Mouse (Mus musculus): ENCODE data around the gene Lypd6. TPM values are rescaled to one million over a fixed set of nuclear protein-coding genes. Genes with fewer than 3 reads are reported as not detected.

Gene Lypd6
- 10 to 100 TPM; 20.1 to 20.2 TPM for total RNA-seq (2021)

GRCm38 (mm10) chr2:50066246-50066967 is at the start of gene Lypd6:
TSS of gene Lypd6 (plus strand) at chr2:50066429.
- DNase-seq (ENCODE audit: extremely low spot score in 1 of 2, low spot score in 1 of 2): peak; percentile 31 to 35

- DNase-seq (ENCODE audit: extremely low spot score in 1 of 2, low spot score in 1 of 2): no peak
Observed at GRCm38 (mm10) chr2:50019477-50019876, 46.8 kb upstream of the Lypd6 start.

- DNase-seq (ENCODE audit: extremely low spot score in 1 of 2, low spot score in 1 of 2): no peak
Observed at GRCm38 (mm10) chr2:50025549-50025948, 40.7 kb upstream of the Lypd6 start.

GRCm38 (mm10) chr2:50028930-50029329 is 37.3 kb upstream of the Lypd6 start:
- DNase-seq (ENCODE audit: extremely low spot score in 1 of 2, low spot score in 1 of 2): no peak

- DNase-seq (ENCODE audit: extremely low spot score in 1 of 2, low spot score in 1 of 2): no peak
Observed at GRCm38 (mm10) chr2:50044170-50044870, 21.9 kb upstream of the Lypd6 start.

DNA sequence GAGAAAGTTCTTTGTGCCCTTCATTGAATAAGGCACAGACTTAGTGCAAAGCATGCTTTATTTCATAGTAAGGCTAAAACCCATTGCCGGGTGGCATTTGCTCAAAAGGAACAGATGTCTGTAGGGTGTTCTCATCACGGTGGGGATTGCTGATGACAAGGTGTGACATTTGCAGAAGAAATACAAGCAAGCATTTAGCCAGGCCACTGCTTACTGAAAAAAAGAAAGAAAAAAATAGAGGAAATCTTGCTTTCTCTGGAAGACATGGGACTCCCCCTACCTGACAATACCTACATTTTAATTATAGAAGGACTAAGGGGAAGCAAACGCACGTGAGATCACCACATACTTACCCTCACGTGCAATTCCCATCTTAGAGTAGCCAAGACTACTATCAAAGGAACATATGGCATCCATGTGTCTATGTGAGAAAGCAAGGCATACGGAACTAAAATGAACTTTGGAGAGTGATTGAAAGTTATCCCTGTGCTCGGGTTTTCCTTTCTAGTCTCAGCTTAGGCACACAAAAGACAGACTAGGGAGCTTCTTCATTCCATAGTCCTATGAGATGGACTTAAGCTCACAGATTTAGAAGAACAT is 21.3 kb upstream of the Lypd6 start:
- DNase-seq (ENCODE audit: extremely low spot score in 1 of 2, low spot score in 1 of 2): no peak

DNA sequence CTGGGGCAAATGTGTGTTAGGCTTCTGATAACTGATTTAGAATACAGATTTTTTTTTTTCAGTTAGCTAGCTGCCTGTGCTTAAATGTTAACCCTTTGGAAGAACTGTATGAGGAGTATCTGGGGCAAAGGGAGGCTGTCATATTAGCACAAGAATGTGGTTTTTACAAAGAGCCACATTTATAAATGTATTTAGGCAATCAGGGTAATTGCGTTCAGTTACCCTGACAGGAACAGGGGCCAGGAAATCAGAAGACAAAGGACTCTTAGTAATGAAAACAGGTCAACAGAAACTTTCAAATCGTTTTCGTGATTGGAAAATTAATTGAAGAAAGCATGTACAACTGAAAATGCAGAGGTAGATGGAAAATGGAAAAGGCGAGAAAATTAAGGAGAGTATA is 20.4 kb upstream of the Lypd6 start:
- no peak for DNase-seq (ENCODE audit: extremely low spot score in 1 of 2, low spot score in 1 of 2)

GRCm38 (mm10) chr2:50048442-50048841 is 17.8 kb upstream of the Lypd6 start:
- DNase-seq (ENCODE audit: extremely low spot score in 1 of 2, low spot score in 1 of 2): no peak

DNA sequence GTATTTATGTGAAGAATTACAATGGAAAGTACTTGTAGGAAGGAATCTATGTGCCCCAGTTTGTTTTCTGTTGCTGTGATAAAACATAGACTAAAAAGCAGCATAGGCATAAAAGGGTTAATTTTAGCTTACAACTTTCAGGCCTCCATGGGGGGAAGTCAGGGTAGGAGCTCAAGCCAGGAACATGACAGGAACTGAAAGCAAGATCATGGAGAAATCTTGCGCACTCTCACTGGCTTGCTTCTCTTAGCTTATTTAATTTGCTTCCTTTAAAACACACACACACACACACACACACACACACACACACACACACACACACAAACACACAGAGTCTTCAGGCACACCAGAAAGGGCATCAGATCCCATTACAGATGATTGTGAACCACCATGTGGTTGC is 12.3 kb upstream of the Lypd6 start:
- no peak for DNase-seq (ENCODE audit: extremely low spot score in 1 of 2, low spot score in 1 of 2)

- no peak for DNase-seq (ENCODE audit: extremely low spot score in 1 of 2, low spot score in 1 of 2)
Observed at GRCm38 (mm10) chr2:50065902-50066245, 355 bp upstream of the Lypd6 start.

DNA sequence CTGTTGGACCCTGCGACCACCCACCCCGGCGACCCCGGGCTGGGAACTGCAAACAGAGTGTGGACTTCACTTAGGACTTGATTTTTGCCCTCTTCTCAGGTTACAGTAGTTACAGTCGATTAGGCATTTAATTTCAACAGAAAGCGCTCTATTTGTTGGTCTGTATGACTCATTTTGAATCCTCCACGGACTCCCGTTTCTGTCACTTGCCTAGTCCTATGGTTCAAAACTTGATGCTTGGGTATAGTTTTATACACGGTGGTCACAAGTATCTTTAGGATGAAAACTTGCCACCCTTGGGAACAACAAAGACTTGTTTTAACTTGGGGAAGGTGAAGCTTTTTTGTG is 713 bp downstream of the Lypd6 start:
- no peak for DNase-seq (ENCODE audit: extremely low spot score in 1 of 2, low spot score in 1 of 2)

GRCm38 (mm10) chr2:50069571-50070295 is 3.5 kb downstream of the Lypd6 start:
- no peak for DNase-seq (ENCODE audit: extremely low spot score in 1 of 2, low spot score in 1 of 2)

GRCm38 (mm10) chr2:50072158-50072557 is 5.9 kb downstream of the Lypd6 start:
- DNase-seq (ENCODE audit: extremely low spot score in 1 of 2, low spot score in 1 of 2): no peak

- DNase-seq (ENCODE audit: extremely low spot score in 1 of 2, low spot score in 1 of 2): no peak
Observed at GRCm38 (mm10) chr2:50084746-50085145, 18.5 kb downstream of the Lypd6 start.

DNA sequence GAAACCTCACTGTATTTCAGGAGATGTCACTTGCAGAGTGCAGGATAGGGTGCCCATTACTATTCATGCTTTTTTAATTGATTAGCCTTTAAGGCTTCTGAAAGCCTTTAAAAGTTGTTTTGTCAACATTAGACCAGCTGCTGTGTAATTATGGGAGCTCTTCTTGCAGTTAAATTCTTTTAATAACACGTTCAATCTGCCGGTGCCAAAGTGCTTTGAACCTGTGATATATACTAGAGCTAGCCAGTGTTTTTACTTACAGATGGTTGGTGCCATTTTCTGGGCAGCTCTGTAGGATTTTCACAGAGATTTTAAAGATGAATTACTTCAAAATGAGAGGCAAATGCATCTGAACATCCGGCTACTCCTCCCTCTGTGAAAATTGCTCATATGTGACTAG is 21.5 kb downstream of the Lypd6 start:
- no peak for DNase-seq (ENCODE audit: extremely low spot score in 1 of 2, low spot score in 1 of 2)

DNA sequence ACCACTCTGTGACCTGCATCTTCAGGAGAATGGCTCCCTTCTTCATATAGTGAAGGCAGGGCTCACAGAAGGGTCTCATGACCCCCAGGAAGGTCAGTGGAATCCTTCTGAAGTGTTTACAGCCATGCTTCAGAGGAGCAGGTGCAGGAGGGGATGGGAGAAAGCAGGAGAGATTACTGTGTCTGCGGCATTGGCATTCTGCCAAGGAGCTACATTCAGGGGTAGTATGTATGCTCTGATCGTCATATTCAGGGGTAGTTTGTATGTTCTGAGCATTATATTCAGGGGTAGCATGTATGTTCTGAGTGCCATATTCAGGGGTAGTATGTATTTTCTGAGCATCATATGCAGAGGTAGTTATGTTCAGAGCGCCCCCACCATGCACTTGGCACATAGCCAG is 30.1 kb downstream of the Lypd6 start:
- DNase-seq (ENCODE audit: extremely low spot score in 1 of 2, low spot score in 1 of 2): no peak

GRCm38 (mm10) chr2:50100364-50101151 is 34.3 kb downstream of the Lypd6 start:
- no peak for DNase-seq (ENCODE audit: extremely low spot score in 1 of 2, low spot score in 1 of 2)

GRCm38 (mm10) chr2:50101152-50101450 is 34.9 kb downstream of the Lypd6 start:
- no peak for DNase-seq (ENCODE audit: extremely low spot score in 1 of 2, low spot score in 1 of 2)

DNA sequence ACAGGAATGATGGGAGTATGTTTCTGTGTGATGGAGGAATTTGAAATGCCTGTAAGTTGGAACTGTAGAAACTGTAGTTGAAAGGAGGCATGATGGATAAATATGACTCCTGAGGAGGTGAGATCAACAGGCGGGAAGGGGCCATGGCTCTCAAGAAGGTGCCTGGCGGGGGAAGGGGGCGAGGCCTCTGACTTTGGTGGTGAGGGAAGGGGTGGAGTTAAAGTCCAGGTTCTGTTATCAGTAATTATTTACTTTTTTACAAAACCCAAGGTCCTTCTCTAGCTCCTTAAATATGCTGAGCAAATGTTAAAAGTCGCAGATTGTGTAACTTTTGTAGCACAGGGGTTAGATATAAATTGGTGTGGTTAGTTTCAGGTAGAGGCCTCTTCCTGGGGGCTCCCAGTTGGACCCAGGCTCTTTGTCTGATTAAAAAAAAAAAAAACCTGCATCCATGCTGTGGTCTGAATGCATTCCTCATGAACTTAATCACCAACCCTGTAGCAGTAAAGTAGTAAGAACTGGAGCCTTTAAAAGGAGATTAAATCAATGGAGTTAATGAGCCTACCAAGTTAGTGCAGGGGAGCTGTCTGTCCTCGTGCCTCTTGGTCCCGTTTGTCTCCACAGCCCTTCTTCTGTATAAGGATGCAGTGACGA is 37.7 kb downstream of the Lypd6 start:
- no peak for DNase-seq (ENCODE audit: extremely low spot score in 1 of 2, low spot score in 1 of 2)

DNA sequence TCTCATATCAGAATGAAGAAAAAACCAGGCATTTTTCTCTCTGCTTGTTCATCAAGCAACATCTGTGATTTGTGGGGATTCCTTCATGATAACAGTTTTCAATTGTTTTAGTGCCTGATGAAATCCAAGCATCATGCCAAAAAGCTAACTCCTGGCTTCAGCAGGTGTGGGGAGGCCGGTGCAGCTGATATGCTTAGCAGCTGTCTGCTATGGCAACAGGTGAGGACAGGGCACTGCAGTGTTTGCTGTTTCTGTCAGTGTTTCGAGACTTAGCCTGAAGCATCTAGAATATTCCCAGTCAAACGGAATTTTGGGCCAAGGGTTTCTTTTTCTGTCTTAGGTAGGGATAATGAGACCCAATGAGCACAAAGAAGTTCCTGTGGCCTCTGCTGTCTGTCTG is 39.4 kb downstream of the Lypd6 start:
- no peak for DNase-seq (ENCODE audit: extremely low spot score in 1 of 2, low spot score in 1 of 2)
